Mouse (Mus musculus): ENCODE measurements around the gene Capns2. TPM values are rescaled to one million over a fixed set of nuclear protein-coding genes. Genes with fewer than 3 reads are reported as not detected.

The Capns2 gene
- 0.22 and 0.66 TPM in 2 replicates for polyA plus RNA-seq (2012; rRNA removed)

GRCm38 (mm10) chr8:92901107-92901506, at the start of gene Capns2:
Capns2 (plus strand) TSS chr8:92901407.
- 96% methylated on average over 5 of the region's 5 CpGs for WGBS
- DNase-seq: no peak
- no peak within 1 kb of the TSS for H3K4me3 ChIP-seq (ENCODE audit: control insufficient read depth, insufficient read depth, low read length)
- TF ChIP-seq POLR2A (IDR thresholded peaks at IDR 0.05; ENCODE audit: control insufficient read depth, extremely low read depth, insufficient read depth, low read length, poor library complexity) (no peak), CTCF (IDR thresholded peaks at IDR 0.05; ENCODE audit: borderline replicate concordance, control insufficient read depth, extremely low read depth, insufficient read depth, low read length, poor library complexity) (no peak)
- H3K27ac ChIP-seq (ENCODE audit: control insufficient read depth, insufficient read depth, low read length): no peak within 1 kb of the TSS
- no peaks in the 10 kb centered on the region for H3K36me3 ChIP-seq (ENCODE audit: control insufficient read depth, insufficient read depth, low read length)
- no peaks in the 10 kb centered on the region for H3K27me3 ChIP-seq (ENCODE audit: control insufficient read depth, insufficient read depth, low read length)
- no peaks in the 10 kb centered on the region for H3K4me1 ChIP-seq (replicated peaks; ENCODE audit: control insufficient read depth, insufficient read depth, low read length)

- 2% methylated on average over 18 of the region's 18 CpGs for WGBS
- no peaks in the 10 kb centered on the region; the same call in 1 of the 2 replicates for H3K27me3 ChIP-seq (ENCODE audit: control insufficient read depth, insufficient read depth, low read length)
- H3K4me1 ChIP-seq (replicated peaks; ENCODE audit: control insufficient read depth, insufficient read depth, low read length): peaks cover 13% of the 10 kb centered on the region
- no peak overlapping the region for H3K27ac ChIP-seq (ENCODE audit: control insufficient read depth, insufficient read depth, low read length)
- TF ChIP-seq POLR2A (IDR thresholded peaks at IDR 0.05; ENCODE audit: control insufficient read depth, extremely low read depth, insufficient read depth, low read length, poor library complexity) (no peak), CTCF (IDR thresholded peaks at IDR 0.05; ENCODE audit: borderline replicate concordance, control insufficient read depth, extremely low read depth, insufficient read depth, low read length, poor library complexity) (no peak)
- no peaks in the 10 kb centered on the region for H3K36me3 ChIP-seq (ENCODE audit: control insufficient read depth, insufficient read depth, low read length)
- DNase-seq: no peak
- H3K4me3 ChIP-seq (ENCODE audit: control insufficient read depth, insufficient read depth, low read length): no peak overlapping the region
These were observed 47.8 kb upstream of the Capns2 start for GRCm38 (mm10) chr8:92853188-92853983.

GRCm38 (mm10) chr8:92854673-92855072, 46.5 kb upstream of the Capns2 start:
- WGBS: 33% methylated on average over 3 of the region's 3 CpGs
- no peaks in the 10 kb centered on the region; the same call in 1 of the 2 replicates for H3K27me3 ChIP-seq (ENCODE audit: control insufficient read depth, insufficient read depth, low read length)

GRCm38 (mm10) chr8:92855171-92855894, 45.9 kb upstream of the Capns2 start, which contains the start of gene Lpcat2:
Lpcat2 (plus strand) TSS chr8:92855339.
- H3K27ac ChIP-seq (ENCODE audit: control insufficient read depth, insufficient read depth, low read length): no peak within 1 kb of the TSS
- 1% methylated on average over 50 of the region's 50 CpGs for WGBS
- H3K4me1 ChIP-seq (replicated peaks; ENCODE audit: control insufficient read depth, insufficient read depth, low read length): peaks cover 13% of the 10 kb centered on the region
- peak; percentile 41 for DNase-seq
- TF ChIP-seq CTCF (IDR thresholded peaks at IDR 0.05; ENCODE audit: borderline replicate concordance, control insufficient read depth, extremely low read depth, insufficient read depth, low read length, poor library complexity): no peak
- no peak for TF ChIP-seq POLR2A (IDR thresholded peaks at IDR 0.05; ENCODE audit: control insufficient read depth, extremely low read depth, insufficient read depth, low read length, poor library complexity)
- H3K27me3 ChIP-seq (ENCODE audit: control insufficient read depth, insufficient read depth, low read length): no peaks in the 10 kb centered on the region; the same call in 1 of the 2 replicates
- no peaks in the 10 kb centered on the region for H3K36me3 ChIP-seq (ENCODE audit: control insufficient read depth, insufficient read depth, low read length)
- peak within 1 kb of the TSS; percentile 40 for H3K4me3 ChIP-seq (ENCODE audit: control insufficient read depth, insufficient read depth, low read length)

More at GRCm38 (mm10) chr8:92854673-92855072, 46.5 kb upstream of the Capns2 start:
- no peak for DNase-seq
- H3K27ac ChIP-seq (ENCODE audit: control insufficient read depth, insufficient read depth, low read length): no peak overlapping the region
- peaks cover 13% of the 10 kb centered on the region for H3K4me1 ChIP-seq (replicated peaks; ENCODE audit: control insufficient read depth, insufficient read depth, low read length)
- no peaks in the 10 kb centered on the region for H3K36me3 ChIP-seq (ENCODE audit: control insufficient read depth, insufficient read depth, low read length)
- no peak for TF ChIP-seq POLR2A (IDR thresholded peaks at IDR 0.05; ENCODE audit: control insufficient read depth, extremely low read depth, insufficient read depth, low read length, poor library complexity)
- TF ChIP-seq CTCF (IDR thresholded peaks at IDR 0.05; ENCODE audit: borderline replicate concordance, control insufficient read depth, extremely low read depth, insufficient read depth, low read length, poor library complexity): no peak
- no peak overlapping the region for H3K4me3 ChIP-seq (ENCODE audit: control insufficient read depth, insufficient read depth, low read length)

- Histone ChIP-seq H3K36me3 (ENCODE audit: control insufficient read depth, insufficient read depth, low read length) (no peaks in the 10 kb centered on the region), H3K27ac (ENCODE audit: control insufficient read depth, insufficient read depth, low read length) (no peak overlapping the region), H3K4me1 (replicated peaks; ENCODE audit: control insufficient read depth, insufficient read depth, low read length) (peaks cover 13% of the 10 kb centered on the region), H3K27me3 (ENCODE audit: control insufficient read depth, insufficient read depth, low read length) (no peaks in the 10 kb centered on the region; the same call in 1 of the 2 replicates), H3K4me3 (ENCODE audit: control insufficient read depth, insufficient read depth, low read length) (0 out of 2 replicates have a peak overlapping the region, but pooled peaks have one; percentile 40)
- WGBS: 5% methylated on average over 7 of the region's 7 CpGs
- no peak for TF ChIP-seq CTCF (IDR thresholded peaks at IDR 0.05; ENCODE audit: borderline replicate concordance, control insufficient read depth, extremely low read depth, insufficient read depth, low read length, poor library complexity)
- TF ChIP-seq POLR2A (IDR thresholded peaks at IDR 0.05; ENCODE audit: control insufficient read depth, extremely low read depth, insufficient read depth, low read length, poor library complexity): no peak
- DNase-seq: no peak
These were observed 44.8 kb upstream of the Capns2 start for GRCm38 (mm10) chr8:92856273-92856986.

Measured in thymus, adult 2 months (tissue).